Mouse (Mus musculus) gastrocnemius, adult 8-10 months (tissue): ENCODE measurements at regions not wholly inside any gene's neighbourhood (a gene's known extent, or its start where the extent isn't known, plus 50 kb on each side); places are given as distances from the start of the nearest gene placed in this dataset.

ENCODE experiments used
- DNase-seq, 2 experiments: peaks; one replicate each; pipeline ENCODE4 v3.0.0; 2022; ENCODE audit warnings: low spot score in 2 of 2

GRCm38 (mm10) chr7:73191388-73192278, 183.7 kb upstream of the Rgma start:
- peak in 1 of 2 experiments; percentile 0 for DNase-seq

GRCm38 (mm10) chr7:73192839-73193238, 182.5 kb upstream of the Rgma start:
- DNase-seq: no peak

GRCm38 (mm10) chr7:73195306-73195705, 180.0 kb upstream of the Rgma start:
- DNase-seq: no peak

GRCm38 (mm10) chr7:73196851-73197531, 178.3 kb upstream of the Rgma start:
- no peak for DNase-seq

- DNase-seq: no peak
Observed at GRCm38 (mm10) chr7:73198069-73198468, 177.2 kb upstream of the Rgma start.

- no peak for DNase-seq
Observed at GRCm38 (mm10) chr7:73199967-73200366, 175.3 kb upstream of the Rgma start.

GRCm38 (mm10) chr7:73201330-73201729, 174.0 kb upstream of the Rgma start:
- no peak for DNase-seq

GRCm38 (mm10) chr7:73206922-73207811, 168.1 kb upstream of the Rgma start:
- no peak for DNase-seq

- no peak for DNase-seq
Observed at GRCm38 (mm10) chr7:73208479-73208816, 166.9 kb upstream of the Rgma start.

- no peak for DNase-seq
Observed at GRCm38 (mm10) chr7:73208817-73209602, 166.3 kb upstream of the Rgma start.

- DNase-seq: no peak
Observed at GRCm38 (mm10) chr7:73210078-73210477, 165.2 kb upstream of the Rgma start.

GRCm38 (mm10) chr7:73222237-73222915, 152.9 kb upstream of the Rgma start:
- no peak for DNase-seq

GRCm38 (mm10) chr7:73222929-73223512, 152.3 kb upstream of the Rgma start:
- DNase-seq: no peak

GRCm38 (mm10) chr7:73233539-73234158, 141.7 kb upstream of the Rgma start:
- DNase-seq: no peak

GRCm38 (mm10) chr7:73238486-73238885, 136.8 kb upstream of the Rgma start:
- DNase-seq: peak in 1 of 2 experiments; percentile 6

- DNase-seq: peak in 1 of 2 experiments; percentile 21
Observed at GRCm38 (mm10) chr7:73243591-73244355, 131.5 kb upstream of the Rgma start.

- DNase-seq: peak in 1 of 2 experiments; percentile 17
Observed at GRCm38 (mm10) chr7:73245431-73245830, 129.9 kb upstream of the Rgma start.

- no peak for DNase-seq
Observed at GRCm38 (mm10) chr7:73250593-73250992, 124.7 kb upstream of the Rgma start.
